Mouse (Mus musculus) inflammation-experienced regulatory T-cells, adult 6 months (primary cell): ENCODE measurements around the gene Alkbh3. TPM values are rescaled to one million over a fixed set of nuclear protein-coding genes. Genes with fewer than 3 reads are reported as not detected.

ENCODE experiments used
- ATAC-seq: one replicate; pipeline ENCODE4 v1.8.0; 2017
- polyA plus RNA-seq, 3 experiments: library from polyadenylated mRNA; unstranded; fragments of 100-300 nt; shearing (Covaris generic); gene quantifications; one replicate each; pipeline ENCODE4 v1.2.1; 2017

Gene Alkbh3
- 10 to 100 TPM; 40.6 to 77.2 (median 41.2) TPM for polyA plus RNA-seq

DNA sequence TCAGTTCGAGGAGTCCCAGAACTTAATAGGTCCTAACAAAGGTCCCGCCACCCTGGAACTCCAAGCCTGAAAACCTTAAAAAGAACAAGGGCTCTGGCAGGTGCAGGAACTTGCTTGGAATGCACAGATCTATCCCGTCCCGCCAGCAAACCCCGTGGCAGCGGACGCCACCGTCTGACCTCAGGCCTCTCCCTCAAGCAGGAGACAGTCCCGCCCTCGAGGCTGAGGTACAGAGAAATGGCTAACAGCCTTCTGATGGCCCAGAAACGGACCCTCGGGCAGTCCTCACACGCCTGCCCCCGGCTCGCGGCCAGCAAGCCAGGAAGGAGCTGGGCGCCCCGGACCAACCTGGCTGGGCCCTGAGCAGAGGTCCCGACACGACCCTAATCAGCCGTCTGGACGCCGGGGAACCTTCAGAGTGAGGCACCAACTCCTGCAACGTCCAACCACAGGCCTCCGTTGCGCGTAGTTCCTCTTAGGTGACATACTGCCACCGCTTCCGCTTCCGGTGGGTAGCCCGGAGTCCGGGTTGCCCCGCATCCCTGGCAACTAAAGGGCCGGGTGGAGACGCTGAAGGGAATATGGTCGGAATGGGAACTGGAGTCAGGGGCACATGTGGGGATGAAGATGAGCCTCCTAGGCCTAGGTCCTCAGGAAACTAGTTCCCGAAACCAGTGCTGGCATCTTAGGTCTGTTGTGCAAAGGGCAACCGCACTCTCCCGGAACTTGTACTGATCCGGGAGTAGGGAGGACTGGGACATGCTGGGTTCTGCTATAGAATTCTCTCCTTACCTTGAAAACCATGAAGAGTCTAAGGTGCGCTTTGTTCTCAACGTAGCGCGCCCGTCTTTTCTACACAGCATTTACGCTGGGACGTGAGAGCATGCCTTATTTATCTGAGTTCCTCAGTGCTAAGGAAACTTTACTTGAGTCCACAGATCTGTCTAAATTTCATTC lies at the start of gene Alkbh3:
Alkbh3 (minus strand) TSS at position 473 of the 957 bp plus-strand sequence.
- peak; percentile 99 for ATAC-seq

GRCm38 (mm10) chr2:94059459-94059858 lies 48.9 kb upstream of the Alkbh3 start:
- no peak for ATAC-seq

- no peak for ATAC-seq
Observed at GRCm38 (mm10) chr2:94054813-94055212, 44.2 kb upstream of the Alkbh3 start.

DNA sequence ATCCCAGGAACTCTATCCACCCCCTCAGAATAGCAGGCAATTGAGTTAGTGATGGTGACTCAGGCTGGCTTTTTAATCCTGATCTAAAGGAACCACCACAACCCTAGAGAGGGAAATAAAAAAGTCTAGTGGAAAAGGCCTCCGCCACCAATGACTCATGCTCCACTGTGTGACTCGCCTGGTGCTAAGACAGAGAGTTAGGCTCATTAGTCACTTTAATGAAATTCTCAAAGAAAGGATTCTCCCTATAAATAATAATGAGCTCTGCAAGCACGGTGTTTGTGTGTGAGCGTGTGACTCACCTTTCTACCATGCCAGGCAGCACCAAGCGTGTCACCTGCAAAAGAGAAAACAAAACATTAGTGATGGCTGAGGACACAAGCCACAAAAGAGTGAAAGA lies 41.3 kb upstream of the Alkbh3 start:
- no peak for ATAC-seq

GRCm38 (mm10) chr2:94050901-94051300 lies 40.3 kb upstream of the Alkbh3 start:
- no peak for ATAC-seq

DNA sequence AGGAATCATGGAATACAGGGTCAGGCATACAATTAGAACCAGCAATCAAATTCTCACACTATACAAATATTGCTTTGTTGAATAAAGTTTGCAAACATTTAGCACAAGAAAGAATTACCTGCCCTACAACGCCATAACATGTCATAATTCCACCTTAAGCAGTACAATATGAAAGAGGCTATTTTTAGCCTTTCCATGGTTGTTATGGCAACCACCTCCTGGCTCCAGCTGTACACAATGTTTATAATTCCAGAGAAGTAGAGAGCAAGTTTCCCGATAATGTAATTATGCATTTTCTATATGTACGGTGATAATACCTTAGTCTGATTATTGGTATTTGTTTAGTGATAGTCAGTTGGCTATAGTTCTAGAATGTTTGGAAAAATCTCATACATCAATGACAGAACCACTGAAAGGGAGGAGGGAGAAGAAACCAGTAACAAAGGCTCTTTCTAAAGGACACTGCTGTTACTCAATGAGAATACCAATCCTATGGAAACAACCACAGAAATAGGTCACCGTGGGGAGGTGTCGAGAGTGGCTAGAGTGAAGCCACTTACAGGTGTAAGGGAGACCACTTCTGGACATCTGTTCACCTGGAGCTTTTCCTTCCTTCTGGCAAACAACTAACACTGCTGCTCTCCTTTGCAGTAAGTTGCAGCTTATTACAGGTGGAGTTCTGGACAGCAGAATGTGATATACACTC lies 39.0 kb upstream of the Alkbh3 start:
- ATAC-seq = no peak

- ATAC-seq = no peak
Observed at GRCm38 (mm10) chr2:94048733-94049470, 38.3 kb upstream of the Alkbh3 start.

- no peak for ATAC-seq
Observed at GRCm38 (mm10) chr2:94048271-94048670, 37.7 kb upstream of the Alkbh3 start.

DNA sequence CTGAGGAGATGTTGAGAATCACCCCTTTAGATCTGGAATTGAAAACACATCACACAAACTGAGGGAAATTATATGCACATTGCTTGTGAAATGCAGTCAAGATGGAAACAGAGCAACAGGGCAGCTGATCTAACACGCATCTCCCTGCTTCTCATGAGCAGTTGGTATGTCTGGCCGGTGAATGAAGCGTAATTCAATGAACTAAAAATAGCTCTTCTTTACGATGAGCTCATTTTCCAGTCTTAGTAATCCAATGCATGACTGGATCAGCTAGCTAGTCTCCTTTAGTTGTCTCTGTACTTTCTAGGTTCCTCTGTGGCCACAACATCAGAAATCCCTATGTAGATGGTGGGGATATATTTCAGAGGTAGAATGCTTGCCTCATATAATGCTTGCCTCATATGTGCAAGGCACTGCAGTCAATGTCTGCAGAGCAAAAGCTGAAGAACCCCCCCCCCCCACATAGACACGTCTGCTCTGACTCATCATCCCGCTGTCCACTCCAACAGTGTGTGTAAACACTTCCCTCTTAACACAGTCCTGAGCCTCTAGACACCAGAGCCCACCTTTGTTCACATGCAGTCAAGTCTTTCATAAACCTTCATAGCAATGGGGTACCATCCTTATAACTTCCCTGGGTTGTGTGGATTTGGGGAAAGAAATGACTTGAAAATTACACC lies 34.9 kb upstream of the Alkbh3 start:
- ATAC-seq = no peak

DNA sequence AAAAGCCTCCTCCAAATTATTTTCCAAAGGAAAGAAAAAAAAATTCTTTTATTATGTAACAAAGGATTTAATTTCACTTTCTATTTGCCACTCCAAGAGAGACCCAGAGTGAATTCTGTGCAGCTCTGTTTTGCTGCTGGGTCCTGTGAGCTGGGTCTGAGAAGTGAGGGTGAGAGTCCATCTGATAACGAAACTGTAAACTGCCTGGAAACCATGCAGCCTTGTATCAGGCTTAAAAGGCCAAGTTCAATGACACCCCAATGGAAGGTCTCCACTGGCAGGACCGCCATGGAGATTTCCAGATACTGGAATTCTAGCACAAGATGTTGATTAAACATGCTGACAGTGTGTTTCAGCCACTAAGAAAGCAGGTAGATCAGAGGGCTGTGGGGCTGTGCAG lies 33.6 kb upstream of the Alkbh3 start:
- ATAC-seq = no peak

DNA sequence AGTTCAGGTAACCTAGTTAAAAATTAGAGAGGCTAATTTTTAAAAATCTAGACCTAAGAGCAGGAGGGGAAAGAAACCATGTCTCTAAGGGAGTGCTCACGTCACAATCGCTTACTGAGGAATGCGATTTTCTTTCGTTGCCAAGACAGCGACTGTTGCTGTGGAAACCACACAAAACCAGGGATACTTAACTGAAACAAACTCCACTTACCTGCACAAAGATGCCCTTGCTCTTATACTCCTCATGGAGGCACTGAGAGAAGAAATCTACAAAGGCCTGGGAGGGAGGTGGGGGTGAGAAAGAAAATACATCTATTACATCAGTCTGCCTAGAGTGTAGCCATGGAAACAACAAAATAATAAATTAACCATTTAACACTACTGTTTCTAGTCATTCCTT lies 33.1 kb upstream of the Alkbh3 start:
- ATAC-seq = no peak

- ATAC-seq = no peak
Observed at GRCm38 (mm10) chr2:94042461-94042860, 31.9 kb upstream of the Alkbh3 start.

DNA sequence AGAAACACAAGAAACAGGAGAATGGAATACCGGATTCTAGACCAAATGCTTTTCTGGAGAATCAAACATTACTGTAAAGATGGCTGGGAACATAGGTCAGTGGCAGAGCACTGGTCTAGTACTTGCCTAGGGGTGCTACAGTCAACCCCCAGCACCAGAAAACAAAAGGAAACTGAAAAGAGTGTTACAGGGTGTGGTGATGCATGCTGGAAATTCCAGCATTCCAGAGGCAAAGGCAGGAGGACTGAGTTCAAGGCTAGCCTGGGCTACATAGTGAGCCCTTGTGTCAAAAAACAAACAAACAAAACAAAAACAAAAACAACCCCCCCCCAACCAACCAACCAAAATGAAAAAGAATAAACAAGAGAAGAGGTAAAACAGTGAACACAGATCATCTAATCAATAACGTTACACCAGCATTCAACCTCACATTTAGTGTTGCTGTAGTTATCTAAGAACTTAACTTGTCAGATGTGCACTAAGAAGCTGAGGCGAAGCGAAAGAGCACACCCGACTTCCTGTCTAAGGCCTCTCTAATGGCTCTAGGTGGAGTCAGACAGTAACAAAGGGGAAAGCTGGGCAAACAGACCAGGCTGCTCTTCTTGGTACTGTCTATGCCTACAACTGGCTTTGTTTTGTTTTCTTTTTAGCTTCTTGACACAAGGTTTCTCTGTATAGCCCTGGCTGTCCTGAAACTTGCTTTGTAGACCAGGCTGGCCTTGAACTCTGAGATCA lies 30.0 kb upstream of the Alkbh3 start:
- no peak for ATAC-seq

DNA sequence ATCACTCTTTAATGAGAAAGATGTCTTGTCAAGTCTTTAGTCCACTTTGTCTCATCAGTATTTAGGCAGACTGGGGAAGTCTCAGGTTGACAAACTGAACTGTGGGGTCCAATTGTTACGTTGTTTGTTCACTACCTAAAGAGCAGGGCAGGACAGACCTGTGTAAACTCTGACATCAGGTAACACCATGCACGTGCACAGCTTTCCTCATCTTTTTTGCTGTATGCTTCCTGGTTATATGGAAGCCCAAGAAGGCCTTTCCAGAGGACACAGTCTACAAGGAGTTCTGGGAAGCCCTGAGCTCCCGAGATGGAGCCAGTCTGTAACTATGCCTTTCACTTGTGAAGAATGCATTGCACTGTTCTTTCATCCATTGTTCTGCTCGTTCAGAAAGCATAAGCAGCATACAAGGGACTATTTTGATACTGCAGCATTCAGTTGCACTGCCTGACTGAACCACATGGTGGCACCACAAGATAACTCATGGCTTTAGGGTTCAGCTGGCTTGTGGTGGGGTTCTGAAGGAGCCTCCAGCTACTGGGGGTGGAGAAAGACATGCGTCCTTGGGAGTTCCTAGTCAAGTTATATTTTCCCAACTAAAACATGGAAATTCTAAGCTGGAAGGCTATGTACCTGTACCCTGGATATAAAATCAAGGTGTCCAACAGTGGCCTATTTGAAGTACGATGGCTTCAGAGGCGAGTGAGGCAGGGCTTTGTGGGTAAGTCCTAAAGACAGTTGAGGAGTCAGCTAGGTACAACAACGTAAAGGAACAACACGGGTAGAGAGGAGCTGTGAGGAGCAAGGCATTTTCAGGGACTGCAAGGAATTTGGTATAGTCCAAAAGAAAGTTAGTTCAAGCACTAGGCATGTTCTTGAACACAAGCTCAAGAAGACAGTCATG lies 25.1 kb upstream of the Alkbh3 start:
- ATAC-seq = peak; percentile 50

DNA sequence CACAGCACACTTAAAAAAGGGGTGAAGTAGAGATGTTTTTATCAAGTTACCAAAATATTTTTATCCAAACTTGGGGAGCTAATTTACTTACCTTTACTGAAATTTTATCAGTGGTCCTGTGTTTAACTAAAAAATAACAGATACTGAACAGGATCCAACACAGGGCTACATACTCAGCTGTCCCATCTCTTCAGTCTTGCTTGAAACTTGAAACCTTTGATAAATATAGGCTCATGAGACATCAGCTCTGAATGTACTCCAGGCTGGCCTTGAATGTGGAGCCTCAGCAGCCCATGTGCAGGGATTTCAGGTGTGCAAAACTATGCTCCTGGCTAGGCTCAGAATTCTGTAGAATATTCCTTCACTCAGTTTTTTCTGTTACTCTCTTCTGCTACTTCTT lies 20.0 kb upstream of the Alkbh3 start:
- ATAC-seq = no peak

- ATAC-seq = no peak
Observed at GRCm38 (mm10) chr2:94024637-94025036, 14.0 kb upstream of the Alkbh3 start.

DNA sequence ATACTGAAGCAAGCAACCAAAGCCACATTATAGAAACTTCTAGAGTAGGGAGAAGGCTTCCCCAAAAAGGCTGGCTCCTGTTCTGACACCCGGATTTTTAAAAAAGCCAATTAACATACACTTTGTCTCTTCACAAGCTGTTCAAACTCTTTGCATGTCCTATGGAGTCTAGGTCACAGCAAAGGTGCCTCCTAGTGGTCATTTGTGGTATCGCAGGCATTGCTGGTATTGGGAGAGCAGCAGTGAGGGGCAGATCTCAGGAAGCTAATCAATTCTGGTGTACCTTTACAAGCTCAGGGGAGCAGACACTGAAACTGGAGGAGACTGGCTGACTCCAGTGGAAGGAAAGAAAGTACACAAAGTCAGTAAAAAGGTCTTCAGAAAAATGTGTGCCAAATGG lies 8.3 kb downstream of the Alkbh3 start:
- peak; percentile 66 for ATAC-seq

- no peak for ATAC-seq
Observed at GRCm38 (mm10) chr2:94001918-94002317, 8.7 kb downstream of the Alkbh3 start.

GRCm38 (mm10) chr2:94001411-94001810 lies 9.2 kb downstream of the Alkbh3 start:
- no peak for ATAC-seq

GRCm38 (mm10) chr2:93996254-93996653 lies 14.4 kb downstream of the Alkbh3 start, which contains the start of gene Gm27027:
Gene Gm27027, minus strand, starts transcription at chr2:93996354.
- no peak for ATAC-seq

- ATAC-seq = no peak
Observed at GRCm38 (mm10) chr2:93992810-93993209, 17.8 kb downstream of the Alkbh3 start.
